16 mouse cellular contexts compared by ENCODE assay signal in the genomic region with DNA sequence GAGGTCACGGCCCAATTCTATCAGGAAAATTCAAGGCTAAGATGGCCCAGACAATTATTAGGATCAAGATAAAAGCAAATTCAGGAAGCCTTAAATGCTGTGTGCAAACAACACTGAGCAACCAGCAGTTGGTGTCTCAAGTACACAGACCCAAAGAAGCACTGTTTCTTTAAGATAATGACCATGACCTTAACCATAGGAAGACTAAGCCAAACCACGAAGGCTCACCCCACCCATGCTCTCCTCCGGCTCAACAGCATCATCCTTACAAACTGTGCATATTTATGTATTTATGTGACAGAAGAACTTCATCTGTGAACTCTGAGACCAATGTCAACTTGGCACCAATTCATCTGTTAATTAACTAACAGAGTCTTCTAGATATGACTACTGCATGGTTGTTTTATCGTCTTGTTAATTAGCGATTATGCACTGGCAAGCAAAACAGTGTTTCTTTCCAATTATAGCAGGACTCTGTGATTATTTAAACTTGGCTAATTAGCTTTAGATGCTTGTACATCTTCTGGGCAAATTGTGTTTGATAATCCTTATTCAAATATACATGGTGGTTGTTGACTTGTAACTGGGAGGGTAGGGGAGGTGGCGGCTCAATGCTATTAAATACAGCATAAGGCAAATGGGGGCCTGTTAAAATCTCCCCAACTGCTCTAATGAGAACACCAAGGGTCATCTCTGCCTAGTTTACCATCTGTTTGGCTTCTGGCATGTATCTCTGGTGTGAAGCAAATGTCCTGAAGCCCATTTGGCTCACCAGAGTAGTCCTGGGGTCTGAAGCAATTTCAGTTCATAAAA.
DNase-seq lines count a peak whose midpoint lies in the region; ATAC-seq and TF ChIP-seq lines count a peak whose summit lies in the region.
"Had no signal": no experiment of that assay in that cellular context is flagged by ENCODE, and none has a peak within 500 bp of the region (broad histone marks: within the 10 kb centered on the region; RNA-seq: fewer than 3 reads in every experiment).

No protein-coding gene starts in this region.

- no peak for TF ChIP-seq POLR2A in cerebellum, adult 2 months (IDR thresholded peaks at IDR 0.05; ENCODE audit: borderline replicate concordance, insufficient read depth, low read length)

- no peaks in the 10 kb centered on the region for H3K27me3 ChIP-seq in cerebellum, adult 2 months (ENCODE audit: control insufficient read depth, insufficient read depth, low read length)
- no peaks in the 10 kb centered on the region for H3K27me3 ChIP-seq in forebrain, embryonic 16.5 days (replicated peaks; ENCODE audit: control insufficient read depth, insufficient read depth, low read length)
- H3K27me3 ChIP-seq: CH12.LX had no signal

- H3K9me3 ChIP-seq in forebrain, embryonic 16.5 days (ENCODE audit: control insufficient read depth, low read length), result no peaks in the 10 kb centered on the region
- H3K9me3 ChIP-seq: midbrain, embryonic 10.5 days had no signal

- H3K9ac ChIP-seq in forebrain, embryonic 16.5 days (replicated peaks; ENCODE audit: low read depth, low read length), result no peak overlapping the region

- H3K4me1 ChIP-seq in cerebellum, adult 2 months (ENCODE audit: control insufficient read depth, insufficient read depth, low read length), result peaks cover 12% of the 10 kb centered on the region; the same call in 1 of the 2 replicates
- peaks cover 4% of the 10 kb centered on the region for H3K4me1 ChIP-seq in forebrain, embryonic 16.5 days (replicated peaks; ENCODE audit: control insufficient read depth, insufficient read depth, low read length)
- H3K4me1 ChIP-seq: midbrain, embryonic 10.5 days had no signal

- H3K36me3 ChIP-seq in forebrain, embryonic 16.5 days (ENCODE audit: control insufficient read depth, insufficient read depth), result no peaks in the 10 kb centered on the region
- H3K36me3 ChIP-seq: midbrain, embryonic 10.5 days had no signal

- no peak overlapping the region for H3K4me2 ChIP-seq in forebrain, embryonic 16.5 days (ENCODE audit: low read length)
- H3K4me2 ChIP-seq: heart, embryonic 11.5 days; liver, embryonic 11.5 days had no signal

- WGBS in cerebellum, adult 2 months, result 38% methylated on average over 6 of the region's 6 CpGs
- 48% methylated on average over 6 of the region's 6 CpGs for WGBS in forebrain, embryonic 16.5 days

- H3K27ac ChIP-seq in cerebellum, adult 2 months (ENCODE audit: insufficient read depth, low read length), result no peak overlapping the region
- H3K27ac ChIP-seq in forebrain, embryonic 16.5 days (ENCODE audit: low read length), result no peak overlapping the region
- H3K27ac ChIP-seq: layer of hippocampus, adult 2 months; midbrain, embryonic 10.5 days had no signal

- ATAC-seq in forebrain, embryonic 16.5 days, result peak; percentile 67

- DNase-seq in kidney, adult 9 months, result peak; percentile 33
- DNase-seq in kidney, adult 18-20 months, result no peak
- DNase-seq in brain, adult 2 months (ENCODE audit: low read depth, low spot score), result peak; percentile 93
- DNase-seq in cerebellum, adult 2 months, result peak; percentile 48 to 84
- DNase-seq in frontal cortex, postnatal 36 days (ENCODE audit: low spot score in 2 of 2), result no peak
- DNase-seq in ovary, postnatal 10 days (ENCODE audit: low spot score), result no peak
- DNase-seq: adrenal gland, adult 8-10 months; gastrocnemius, postnatal 10 days; spleen, adult 18-20 months; thymus, postnatal 36 days had no signal

- no peak overlapping the region for H3K4me3 ChIP-seq in cerebellum, adult 2 months (replicated peaks; ENCODE audit: insufficient read depth, low read depth, low read length)
- no peak overlapping the region for H3K4me3 ChIP-seq in forebrain, embryonic 16.5 days (replicated peaks; ENCODE audit: low read length)
- H3K4me3 ChIP-seq: layer of hippocampus, adult 2 months; midbrain, embryonic 10.5 days had no signal

- TF ChIP-seq CTCF in cerebellum, adult 2 months (IDR thresholded peaks at IDR 0.05; ENCODE audit: borderline replicate concordance, insufficient read depth, low read depth, low read length), result no peak

Comparison
In these comparisons a context has a peak if more than half of its experiments do, and no peak if none do; other contexts are left out.
1. DNase-seq: peak in kidney, adult 9 months (single experiment), brain, adult 2 months (single experiment) and cerebellum, adult 2 months (2 of 2); none in kidney, adult 18-20 months (single experiment), frontal cortex, postnatal 36 days (0 of 2) and ovary, postnatal 10 days (single experiment).